Mouse (Mus musculus) cerebellum, adult 8-10 months (tissue): ENCODE measurements around the gene Dctn3.
"Not testable (repeated sequence)": the region's sequence is repeated elsewhere in the genome, so short reads cannot be mapped to it uniquely, and the experiment has no call there.

ENCODE experiments used
- DNase-seq: peaks from one replicate; pipeline ENCODE4 v3.0.0; 2022

The Dctn3 gene

GRCm38 (mm10) chr4:41737602-41738255 lies 14.8 kb upstream of the Dctn3 start:
- DNase-seq, result peak; percentile 63

- no peak for DNase-seq
Measured at GRCm38 (mm10) chr4:41731052-41731765, 8.2 kb upstream of the Dctn3 start, which contains the start of gene Arid3c. Gene Arid3c (minus strand): TSS chr4:41731142.

- no peak for DNase-seq
Measured at GRCm38 (mm10) chr4:41726826-41727621, 4.1 kb upstream of the Dctn3 start.

- no peak for DNase-seq
Measured at GRCm38 (mm10) chr4:41716834-41717233, 6.1 kb downstream of the Dctn3 start.

- no peak for DNase-seq
Measured at GRCm38 (mm10) chr4:41715596-41715995, 7.4 kb downstream of the Dctn3 start.

GRCm38 (mm10) chr4:41715082-41715481 lies 7.9 kb downstream of the Dctn3 start:
- no peak for DNase-seq

GRCm38 (mm10) chr4:41714276-41714675 lies 8.7 kb downstream of the Dctn3 start:
- peak; percentile 73 for DNase-seq

- peak; percentile 88 for DNase-seq
Measured at GRCm38 (mm10) chr4:41713197-41714067, 9.5 kb downstream of the Dctn3 start, which contains the start of gene Rpp25l. Gene Rpp25l (minus strand): TSS chr4:41713534.

GRCm38 (mm10) chr4:41712421-41713196 lies 10.4 kb downstream of the Dctn3 start:
- no peak for DNase-seq

GRCm38 (mm10) chr4:41711705-41712375 lies 11.1 kb downstream of the Dctn3 start:
- DNase-seq, result no peak

GRCm38 (mm10) chr4:41710229-41710628 lies 12.7 kb downstream of the Dctn3 start:
- DNase-seq, result no peak

- DNase-seq, result peak; percentile 69
Measured at GRCm38 (mm10) chr4:41708192-41708745, 14.7 kb downstream of the Dctn3 start.

- peak; percentile 78 for DNase-seq
Measured at GRCm38 (mm10) chr4:41707011-41707535, 15.9 kb downstream of the Dctn3 start.

- peak; percentile 41 for DNase-seq
Measured at GRCm38 (mm10) chr4:41705922-41706754, 16.8 kb downstream of the Dctn3 start.

- no peak for DNase-seq
Measured at GRCm38 (mm10) chr4:41704651-41705050, 18.3 kb downstream of the Dctn3 start.

- not testable (repeated sequence) for DNase-seq
Measured at GRCm38 (mm10) chr4:41702226-41702625, 20.7 kb downstream of the Dctn3 start.

- DNase-seq, result not testable (repeated sequence)
Measured at GRCm38 (mm10) chr4:41700224-41700623, 22.7 kb downstream of the Dctn3 start.

GRCm38 (mm10) chr4:41699783-41700182 lies 23.2 kb downstream of the Dctn3 start, which contains the start of gene Il11ra1:
Gene Il11ra1 (plus strand): TSS chr4:41699989.
- DNase-seq, result peak; percentile 13

GRCm38 (mm10) chr4:41698421-41699016 lies 24.5 kb downstream of the Dctn3 start:
- peak; percentile 61 for DNase-seq
